Mouse (Mus musculus): ENCODE results near the gene Cct8.

- no peak for TF ChIP-seq CTCF (IDR thresholded peaks at IDR 0.05; ENCODE audit: extremely low read depth, insufficient read length, insufficient replicate concordance, low read depth, low read length)
- TF ChIP-seq POLR2A (IDR thresholded peaks at IDR 0.05; ENCODE audit: low read depth, low read length), result no peak
Observed at GRCm38 (mm10) chr16:87435411-87436205, 60.1 kb downstream of the Cct8 start.
